Mouse (Mus musculus) heart, adult 9 months (tissue): ENCODE data around the gene Acly.
"Not testable (repeated sequence)": the region's sequence is repeated elsewhere in the genome, so short reads cannot be mapped to it uniquely, and the experiment has no call there.

ENCODE experiments used
- DNase-seq, 2 experiments: peaks; one replicate each; pipeline ENCODE4 v3.0.0; 2022; ENCODE audit warnings: low spot score in 2 of 2

The Acly gene

GRCm38 (mm10) chr11:100544832-100545745 is 17.3 kb upstream of the Acly start, which contains the start of gene Ttc25:
Gene Ttc25 (plus strand): TSS chr11:100545607.
- DNase-seq = peak; percentile 90 to 91

DNA sequence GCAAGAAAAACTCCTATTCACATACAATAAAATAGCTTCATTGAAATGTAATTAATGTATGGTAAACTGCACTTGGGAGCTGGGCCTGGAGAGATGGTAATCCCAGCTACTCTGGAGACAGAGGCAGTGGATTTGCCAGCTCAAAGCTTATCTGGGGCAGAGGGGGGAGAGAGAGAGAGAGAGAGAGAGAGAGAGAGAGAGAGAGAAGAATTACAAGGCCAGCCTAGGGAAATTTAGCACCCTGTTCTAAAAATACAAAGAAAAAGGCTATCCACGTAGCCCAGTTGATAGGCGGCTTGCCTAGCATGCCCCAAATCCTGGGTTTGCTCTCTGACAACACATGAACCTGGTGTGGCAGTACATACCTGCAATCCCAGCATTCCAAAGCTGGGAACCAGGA is 13.8 kb upstream of the Acly start:
- DNase-seq = no peak

- no peak for DNase-seq
These were observed 13.2 kb upstream of the Acly start for GRCm38 (mm10) chr11:100540966-100541365.

DNA sequence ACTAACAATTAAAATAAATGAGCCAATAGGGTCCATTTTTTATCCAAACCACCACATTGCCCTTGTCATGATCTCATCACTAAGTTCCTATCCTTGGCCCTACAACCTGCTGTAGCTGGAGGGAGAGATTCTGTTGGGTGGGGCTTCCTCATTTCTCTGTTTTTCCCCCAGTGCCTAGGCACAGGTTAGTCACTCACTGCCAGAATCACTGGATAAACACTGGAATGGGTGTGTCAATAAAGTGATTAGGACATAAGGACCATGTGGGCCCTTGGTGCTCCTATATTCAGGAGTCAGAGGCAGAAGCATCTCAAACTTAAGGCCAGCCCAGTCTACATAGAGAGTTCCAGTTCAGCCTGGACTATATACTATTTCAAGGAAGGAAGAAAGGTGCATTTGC is 8.7 kb upstream of the Acly start:
- DNase-seq = no peak

GRCm38 (mm10) chr11:100535996-100536395 is 8.2 kb upstream of the Acly start:
- DNase-seq = no peak

DNA sequence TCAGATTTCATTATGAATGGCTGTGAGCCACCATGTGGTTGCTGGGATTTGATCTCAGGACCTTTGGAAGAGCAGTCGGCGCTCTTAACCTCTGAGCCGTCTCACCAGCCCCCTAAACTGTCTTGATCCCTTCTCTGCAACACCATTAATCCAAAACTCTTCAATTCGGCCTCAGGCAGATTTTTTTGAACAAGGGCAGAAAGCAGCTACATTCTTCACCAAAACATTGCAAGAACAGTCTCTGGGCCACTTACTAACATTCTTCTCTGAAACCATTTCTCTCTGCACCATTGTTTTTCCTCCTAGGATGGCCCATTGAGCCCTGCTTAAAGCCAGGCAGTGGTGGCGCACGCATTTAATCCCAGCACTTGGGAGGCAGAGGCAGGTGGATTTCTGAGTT is 7.0 kb upstream of the Acly start:
- DNase-seq = not testable (repeated sequence)

- not testable (repeated sequence) for DNase-seq
These were observed 6.6 kb upstream of the Acly start for GRCm38 (mm10) chr11:100534411-100534810.

GRCm38 (mm10) chr11:100533871-100534270 is 6.1 kb upstream of the Acly start:
- DNase-seq = no peak

- DNase-seq = no peak
These were observed 770 bp upstream of the Acly start for GRCm38 (mm10) chr11:100528375-100529165.

GRCm38 (mm10) chr11:100527066-100527457 is 738 bp downstream of the Acly start:
- peak in 1 of 2 experiments; percentile 48 for DNase-seq

DNA sequence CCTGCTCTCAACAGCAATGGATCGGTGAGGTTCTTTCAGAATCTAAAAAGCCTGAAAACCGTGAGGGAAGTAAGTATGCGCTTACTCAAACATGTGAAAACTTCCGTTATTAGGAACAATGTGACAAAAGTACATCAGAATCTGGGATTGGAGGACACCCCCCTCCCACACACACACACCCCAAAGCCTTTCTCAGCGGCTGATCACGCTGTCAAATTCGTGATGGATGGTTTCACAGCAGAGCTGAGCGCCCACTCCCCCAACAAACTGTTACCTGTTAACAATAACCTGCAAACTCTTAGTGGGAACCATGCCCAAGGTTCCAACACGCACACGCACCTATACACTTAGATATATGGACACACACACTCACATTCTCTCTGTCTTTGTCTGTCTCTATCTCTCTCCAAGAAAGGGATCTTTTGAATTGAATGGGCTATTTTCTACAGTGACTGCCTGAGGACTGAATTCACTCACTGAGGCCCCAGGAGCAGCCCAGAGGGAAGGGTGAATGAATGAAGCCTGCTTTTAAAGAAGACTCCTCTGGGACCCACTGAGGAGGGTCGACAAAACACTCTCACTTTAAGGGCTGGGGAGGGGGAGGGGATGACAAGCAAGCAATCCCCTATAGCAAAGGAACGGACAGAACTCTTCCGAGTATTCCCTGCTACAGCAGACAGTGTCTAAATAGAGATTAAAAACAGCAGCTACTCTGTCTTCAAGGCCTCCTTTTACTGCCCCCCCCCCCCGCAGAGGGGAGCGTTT is 1.6 kb downstream of the Acly start:
- no peak for DNase-seq

DNA sequence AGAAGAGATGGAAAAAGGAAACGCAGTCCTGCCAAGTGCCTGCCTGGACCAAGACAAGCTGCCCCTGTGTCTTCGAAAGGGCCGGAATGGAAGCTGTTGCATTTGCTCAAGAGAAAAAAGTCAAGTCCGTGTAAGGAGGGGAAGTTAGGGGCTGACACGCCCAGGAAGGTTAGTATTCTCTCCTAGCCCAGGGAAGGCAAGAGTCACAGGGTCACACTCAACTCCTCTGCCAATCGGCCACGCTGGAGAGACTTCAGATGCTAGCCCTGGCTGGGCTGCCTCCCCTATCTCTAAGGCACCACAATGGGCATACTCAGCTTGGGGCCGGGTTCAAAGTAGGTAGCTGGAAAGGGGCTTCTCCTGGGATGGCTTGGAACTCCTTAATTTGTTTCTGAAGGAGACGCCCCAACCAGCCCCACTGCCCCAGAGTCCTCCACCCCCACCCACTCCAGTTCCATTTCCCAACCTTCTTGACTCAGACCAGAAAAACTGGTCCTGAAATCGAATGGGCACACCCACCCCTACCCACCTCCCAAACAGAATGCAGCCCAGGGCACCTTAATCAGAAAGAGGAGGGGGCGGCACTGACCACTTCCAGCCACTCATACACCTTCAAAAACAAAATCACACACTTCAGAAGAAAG is 2.7 kb downstream of the Acly start:
- DNase-seq = no peak

DNA sequence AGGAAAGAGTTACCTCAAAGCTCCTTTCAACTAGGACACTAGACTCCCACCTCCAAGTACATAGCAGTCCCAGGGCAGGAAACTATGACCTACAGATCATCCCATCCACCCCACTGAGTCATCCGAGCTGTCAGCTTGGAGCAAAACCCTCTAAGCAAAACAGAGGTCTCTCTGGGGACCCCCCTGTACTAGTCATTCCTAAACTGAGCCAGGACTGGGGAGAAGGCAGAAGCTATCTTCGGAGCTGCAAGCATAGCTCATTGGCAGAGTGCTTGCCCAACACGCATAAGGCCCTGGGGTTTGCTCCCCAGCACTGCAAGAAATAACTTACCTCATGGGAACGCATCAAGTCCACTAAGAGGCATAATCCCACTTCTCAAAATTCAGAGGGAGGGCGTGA is 3.4 kb downstream of the Acly start:
- DNase-seq = peak; percentile 47 to 51

- no peak for DNase-seq
These were observed 7.0 kb downstream of the Acly start for GRCm38 (mm10) chr11:100520838-100521237.

- DNase-seq = no peak
These were observed 8.6 kb downstream of the Acly start for GRCm38 (mm10) chr11:100519188-100519587.

DNA sequence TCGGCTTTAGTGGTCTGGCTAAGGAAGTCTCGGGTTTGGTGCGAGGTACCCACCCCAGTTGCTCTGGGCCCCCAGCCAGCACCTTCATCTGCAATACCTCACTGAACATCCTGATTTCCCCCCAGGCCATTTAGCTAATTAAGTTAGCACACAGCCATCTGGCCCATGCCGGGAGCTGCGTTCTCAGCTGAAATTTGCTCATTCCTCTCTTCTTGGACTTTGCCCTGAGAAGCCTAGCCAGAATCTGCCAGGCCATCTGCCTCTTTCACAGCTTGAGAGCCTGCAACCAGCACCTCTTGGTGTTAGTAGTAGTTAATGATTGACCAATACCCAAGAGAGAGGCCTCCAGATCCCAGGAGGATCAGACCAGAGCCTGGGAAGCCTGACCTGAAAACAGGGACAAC is 9.6 kb downstream of the Acly start:
- no peak for DNase-seq

DNA sequence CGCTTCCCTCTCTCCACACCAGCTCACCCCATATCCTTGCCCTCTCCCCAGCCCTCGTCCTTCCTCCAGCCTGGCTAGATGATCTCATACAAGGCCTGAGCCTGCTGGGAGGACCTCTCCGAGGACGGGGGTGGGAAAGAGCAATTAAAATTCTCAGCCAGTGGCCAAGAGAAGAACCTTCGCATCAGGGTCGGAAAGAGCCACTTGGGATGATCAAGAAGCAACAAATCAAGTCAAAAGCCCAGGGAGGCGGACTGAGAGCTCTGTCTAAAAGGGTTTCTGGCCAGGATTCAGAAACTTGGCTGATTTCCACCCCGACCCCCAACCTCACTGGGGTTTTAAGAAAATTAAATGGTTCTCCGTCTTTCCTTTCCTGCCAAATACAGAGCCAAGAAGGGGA is 11.5 kb downstream of the Acly start:
- no peak for DNase-seq

DNA sequence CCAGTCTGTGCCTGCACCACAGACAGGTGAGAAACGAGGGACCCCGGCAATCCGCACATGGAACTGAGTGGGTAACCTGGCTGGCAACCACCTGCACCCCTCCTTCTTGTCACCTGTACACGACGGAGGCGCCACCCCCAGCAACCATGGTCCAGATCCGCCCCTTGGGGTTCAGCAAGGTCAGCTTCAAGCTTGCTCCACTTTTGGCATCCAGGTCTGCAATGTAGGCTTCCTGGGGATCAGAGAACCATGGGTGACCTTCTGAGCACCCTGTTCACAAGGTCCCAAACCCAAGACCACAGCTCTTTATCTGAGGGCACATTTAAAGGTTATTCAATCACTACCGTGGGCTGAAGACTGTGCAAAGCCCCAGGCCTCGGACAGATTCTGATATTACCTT is 12.0 kb downstream of the Acly start:
- DNase-seq = no peak

DNA sequence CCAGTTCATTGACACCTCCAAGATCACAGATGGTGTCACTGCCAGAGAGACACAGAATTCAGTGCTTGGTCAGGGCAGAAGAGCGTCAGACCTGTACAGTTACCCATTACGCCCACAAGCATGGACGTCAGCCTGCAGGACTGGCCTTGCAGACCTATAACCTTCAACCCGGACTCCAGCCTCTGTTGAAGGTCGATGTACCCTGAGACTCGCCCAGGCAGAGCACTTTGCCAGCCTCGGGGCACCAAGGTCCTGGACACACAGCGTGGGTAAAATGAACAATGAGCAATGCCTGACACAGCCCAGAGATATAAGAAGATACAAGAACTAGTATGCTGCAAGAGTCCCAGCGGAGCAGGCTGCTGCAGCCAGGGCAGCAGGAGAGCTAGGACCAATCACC is 12.7 kb downstream of the Acly start:
- no peak for DNase-seq

DNA sequence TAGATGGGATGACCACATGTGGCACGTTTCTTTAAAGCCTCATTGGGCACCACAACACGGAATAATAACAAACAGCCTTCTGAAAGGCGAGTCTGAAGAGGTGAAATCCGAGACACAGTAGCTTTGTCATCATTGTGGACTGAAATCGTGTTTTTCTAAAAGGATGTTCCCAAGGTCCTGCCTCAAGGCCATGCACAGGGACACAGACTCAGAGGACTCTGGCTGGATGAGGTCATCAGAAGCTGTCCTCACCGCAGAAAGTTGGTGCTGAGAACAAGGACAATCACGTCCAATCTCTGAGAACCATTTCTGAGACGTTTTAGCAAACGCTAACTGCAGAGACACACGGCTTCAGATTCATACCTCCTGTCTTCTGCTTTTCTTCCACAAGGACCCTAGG is 14.1 kb downstream of the Acly start:
- DNase-seq = no peak

GRCm38 (mm10) chr11:100512384-100512783 is 15.4 kb downstream of the Acly start:
- no peak for DNase-seq

DNA sequence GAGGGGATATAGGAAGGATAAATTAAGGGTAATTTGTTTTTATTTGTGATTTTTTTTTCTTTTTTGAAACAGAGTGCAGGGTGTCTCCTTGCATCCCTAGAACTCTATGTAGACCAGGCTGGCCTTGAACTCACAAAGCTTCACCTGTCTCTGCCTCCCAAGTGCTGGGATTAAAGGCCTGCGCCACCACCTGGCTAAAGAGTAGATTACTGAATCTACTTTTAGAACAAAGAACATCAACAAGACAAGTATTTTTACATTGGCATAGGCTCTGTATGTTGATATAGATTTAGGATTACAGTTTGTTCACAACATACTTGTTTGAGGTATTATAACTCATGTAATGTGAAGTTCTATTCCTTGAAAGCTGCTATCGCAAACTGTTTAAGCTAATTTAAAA is 17.2 kb downstream of the Acly start:
- no peak for DNase-seq
